Mouse (Mus musculus) ES-Bruce4 (cell line): ENCODE data around the gene Csnk1d. TPM values are rescaled to one million over a fixed set of nuclear protein-coding genes. Genes with fewer than 3 reads are reported as not detected.

Source experiments
- H3K27ac ChIP-seq: 2 replicates; pipeline ENCODE4 v1.5.1; 2012; ENCODE audit warnings: low read length, inconsistent platforms; ENCODE audit not compliant: insufficient read depth
- H3K27me3 ChIP-seq: 2 replicates; pipeline ENCODE4 v1.6.1; 2012; ENCODE audit warnings: mild to moderate bottlenecking, low read length, inconsistent platforms; ENCODE audit not compliant: control insufficient read depth, poor library complexity, insufficient read depth, severe bottlenecking
- H3K36me3 ChIP-seq: 2 replicates; pipeline ENCODE4 v1.6.1; 2012; ENCODE audit warnings: inconsistent platforms, mild to moderate bottlenecking, low read length, moderate library complexity; ENCODE audit not compliant: control insufficient read depth, poor library complexity, insufficient read depth, severe bottlenecking
- H3K4me1 ChIP-seq: one replicate; pipeline ENCODE4 v1.8.1; 2011; ENCODE audit warnings: low read length; ENCODE audit not compliant: control insufficient read depth, insufficient read depth
- H3K4me3 ChIP-seq: 2 replicates; pipeline ENCODE4 v1.5.1; 2011; ENCODE audit warnings: low read depth, mild to moderate bottlenecking, low read length
- H3K9ac ChIP-seq: 2 replicates; pipeline ENCODE4 v1.6.1; 2012; ENCODE audit warnings: low read depth, mild to moderate bottlenecking, inconsistent platforms; ENCODE audit not compliant: poor library complexity, severe bottlenecking
- H3K9me3 ChIP-seq: replicated peaks from 2 replicates; pipeline ENCODE4 v1.6.1; 2012; ENCODE audit warnings: mild to moderate bottlenecking, low read length, inconsistent platforms; ENCODE audit not compliant: control insufficient read depth, poor library complexity, insufficient read depth, severe bottlenecking
- CTCF ChIP-seq: IDR thresholded peaks from one replicate; pipeline ENCODE4 v1.8.1; 2011; ENCODE audit warnings: low read depth, low read length
- EP300 ChIP-seq: IDR thresholded peaks from 2 replicates; pipeline ENCODE4 v1.6.1; 2011; ENCODE audit warnings: low read depth, low read length; ENCODE audit not compliant: insufficient read depth
- POLR2A ChIP-seq: IDR thresholded peaks from one replicate; pipeline ENCODE4 v1.8.1; 2011; ENCODE audit warnings: low read length; ENCODE audit not compliant: insufficient read depth
- polyA plus RNA-seq: library from polyadenylated mRNA; stranded (reverse); fragments of >200 nt; gene quantifications from 2 replicates; pipeline ENCODE4 v1.2.4, GENCODE M21; 2011; ENCODE audit warnings: low read depth; ENCODE audit not compliant: missing spikeins, insufficient read depth, insufficient read length

The Csnk1d gene
- polyA plus RNA-seq, 1 experiment, result 99.3 TPM

DNA sequence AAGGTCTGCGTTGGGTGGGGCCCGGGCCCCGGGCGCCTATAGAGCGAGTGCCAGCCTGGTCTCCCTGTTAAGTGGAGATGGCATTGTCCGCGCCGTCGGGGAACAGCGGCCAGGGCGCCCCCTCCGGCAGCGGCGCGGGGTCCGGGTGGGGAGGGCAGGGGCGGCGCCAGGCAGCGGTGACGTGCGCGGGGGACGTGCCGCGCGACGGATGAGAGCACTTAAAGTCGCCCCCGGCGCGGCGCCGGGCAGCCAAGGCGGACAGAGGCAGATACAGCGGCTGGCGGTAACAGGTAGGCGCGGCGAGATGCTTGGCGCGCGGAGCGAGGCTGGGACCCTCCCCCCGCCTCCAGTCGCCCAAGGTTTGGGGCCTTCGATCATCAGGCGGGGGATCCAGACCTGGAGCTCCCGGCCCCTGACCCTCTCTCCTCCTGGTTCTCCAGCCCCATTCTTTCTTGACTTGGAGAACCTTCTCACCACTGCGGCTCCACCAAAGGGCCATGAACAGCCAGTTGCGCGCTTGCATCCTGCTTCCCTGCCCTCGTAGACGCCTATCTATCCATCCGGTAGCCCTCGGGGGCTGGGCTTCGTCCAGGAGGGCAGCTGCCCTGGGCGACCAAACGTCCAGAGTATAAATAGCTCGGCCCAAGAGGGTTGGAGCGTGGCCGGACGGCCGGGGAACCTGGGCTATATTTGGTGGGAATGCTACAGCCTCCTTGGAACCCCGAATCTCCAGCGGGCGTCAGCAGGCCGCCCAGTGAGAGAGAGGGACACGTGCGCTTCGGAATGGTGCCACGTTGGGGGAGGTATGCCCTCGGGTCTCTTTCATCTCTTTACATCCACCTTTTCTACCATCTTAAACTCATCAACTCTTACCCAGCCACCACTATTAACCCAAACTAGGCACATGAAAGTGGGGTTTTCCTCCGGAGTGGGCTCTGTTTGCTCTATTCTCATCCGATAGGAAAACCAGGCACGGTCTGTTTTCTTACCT lies 42.0 kb downstream of the Csnk1d start:
- Histone ChIP-seq H3K36me3 (no peaks in the 10 kb centered on the region), H3K27me3 (no peaks in the 10 kb centered on the region), H3K4me1 (peaks cover 8% of the 10 kb centered on the region), H3K27ac (no peak overlapping the region), H3K4me3 (peak overlapping the region; percentile 93), H3K9ac (peak overlapping the region; percentile 74), H3K9me3 (no peaks in the 10 kb centered on the region)
- TF ChIP-seq CTCF (no peak), EP300 (0 out of 2 replicates have a peak, but pooled peaks have one; percentile 40), POLR2A (peak; percentile 47)

DNA sequence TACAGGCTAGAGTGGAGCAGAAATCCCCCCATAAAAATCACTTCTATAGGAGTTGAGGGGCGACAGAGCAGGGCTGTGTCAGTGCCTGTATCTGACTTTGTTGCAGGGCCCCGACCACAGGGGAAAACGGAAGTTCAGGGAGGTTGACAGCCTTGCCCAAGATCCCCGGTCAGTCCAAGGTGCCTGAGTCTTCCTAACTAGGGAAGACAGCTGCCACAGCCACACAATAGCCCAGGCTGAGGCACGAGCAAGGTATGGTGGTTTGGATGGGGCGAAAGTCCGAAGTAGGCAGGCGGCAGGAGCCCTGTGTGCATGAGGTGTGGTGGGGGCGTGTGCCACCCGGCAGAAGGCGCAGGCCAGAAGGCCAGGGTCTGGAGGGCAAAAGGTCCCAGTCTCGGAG lies 42.8 kb downstream of the Csnk1d start, which contains the start of gene Slc16a3:
Gene Slc16a3, plus strand, starts transcription at position 153 of the 400 bp plus-strand sequence.
- H3K27ac ChIP-seq, result no peak within 1 kb of the TSS
- H3K27me3 ChIP-seq, result no peaks in the 10 kb centered on the region
- TF ChIP-seq CTCF (no peak), POLR2A (no peak), EP300 (no peak)
- H3K4me3 ChIP-seq, result peak within 1 kb of the TSS; percentile 93
- H3K9me3 ChIP-seq, result no peaks in the 10 kb centered on the region
- peaks cover 5% of the 10 kb centered on the region for H3K4me1 ChIP-seq
- H3K36me3 ChIP-seq, result no peaks in the 10 kb centered on the region
- H3K9ac ChIP-seq, result peak within 1 kb of the TSS; percentile 74

DNA sequence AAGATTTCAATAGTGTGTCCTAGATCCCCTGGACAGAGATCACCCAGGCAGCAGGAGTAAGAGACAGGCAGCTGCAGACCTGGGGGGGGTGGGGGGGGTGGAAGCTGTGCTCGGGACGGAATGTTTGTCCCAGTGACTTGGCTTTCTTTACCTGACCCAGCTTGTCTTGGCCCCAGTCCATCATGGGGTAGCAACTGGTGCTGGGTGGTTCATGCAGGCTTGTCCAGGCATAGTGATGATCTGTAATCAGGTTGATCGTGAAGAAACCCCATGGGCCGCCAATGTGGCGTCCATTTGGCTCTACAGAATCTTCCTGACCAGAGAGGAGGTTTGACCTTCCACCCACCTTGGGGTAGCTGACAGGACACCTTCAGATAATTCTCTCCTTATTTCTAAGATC lies 45.2 kb downstream of the Csnk1d start:
- no peaks in the 10 kb centered on the region for H3K9me3 ChIP-seq
- TF ChIP-seq POLR2A (no peak), EP300 (no peak), CTCF (no peak)
- no peak overlapping the region for H3K4me3 ChIP-seq
- H3K27me3 ChIP-seq, result no peaks in the 10 kb centered on the region
- H3K36me3 ChIP-seq, result no peaks in the 10 kb centered on the region
- H3K4me1 ChIP-seq, result no peaks in the 10 kb centered on the region
- no peak overlapping the region for H3K27ac ChIP-seq
- H3K9ac ChIP-seq, result no peak overlapping the region

- Histone ChIP-seq H3K36me3 (no peaks in the 10 kb centered on the region), H3K4me1 (no peaks in the 10 kb centered on the region), H3K27ac (no peak overlapping the region), H3K27me3 (no peaks in the 10 kb centered on the region), H3K9ac (no peak overlapping the region), H3K9me3 (no peaks in the 10 kb centered on the region), H3K4me3 (no peak overlapping the region)
- no peak for TF ChIP-seq EP300
- no peak for TF ChIP-seq POLR2A
- no peak for TF ChIP-seq CTCF
These were observed 45.9 kb downstream of the Csnk1d start for GRCm38 (mm10) chr11:120945266-120945665.

DNA sequence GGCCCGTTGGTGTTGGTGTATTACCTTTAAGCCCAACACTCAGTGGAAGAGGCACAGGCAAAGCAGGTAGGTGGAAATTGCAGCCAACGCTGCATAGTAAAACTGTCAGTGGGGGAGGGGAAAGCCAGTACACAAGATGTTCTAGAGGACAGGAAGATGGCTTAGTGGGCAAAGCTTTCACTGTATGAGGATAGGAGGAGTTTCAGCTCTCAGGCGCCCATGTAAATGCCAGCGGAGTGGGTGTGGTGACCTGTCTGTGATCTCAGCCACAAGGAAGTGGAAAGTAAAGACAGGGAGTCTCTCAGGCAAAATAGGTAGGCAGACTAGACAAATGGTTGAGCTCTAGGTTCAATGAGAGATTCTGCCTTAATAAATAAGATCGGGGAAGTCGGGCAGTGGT lies 50.2 kb downstream of the Csnk1d start:
- Histone ChIP-seq H3K27ac (no peak overlapping the region), H3K9ac (no peak overlapping the region), H3K4me3 (no peak overlapping the region), H3K27me3 (no peaks in the 10 kb centered on the region), H3K9me3 (no peaks in the 10 kb centered on the region), H3K36me3 (no peaks in the 10 kb centered on the region), H3K4me1 (peaks cover 5% of the 10 kb centered on the region)
- no peak for TF ChIP-seq CTCF

DNA sequence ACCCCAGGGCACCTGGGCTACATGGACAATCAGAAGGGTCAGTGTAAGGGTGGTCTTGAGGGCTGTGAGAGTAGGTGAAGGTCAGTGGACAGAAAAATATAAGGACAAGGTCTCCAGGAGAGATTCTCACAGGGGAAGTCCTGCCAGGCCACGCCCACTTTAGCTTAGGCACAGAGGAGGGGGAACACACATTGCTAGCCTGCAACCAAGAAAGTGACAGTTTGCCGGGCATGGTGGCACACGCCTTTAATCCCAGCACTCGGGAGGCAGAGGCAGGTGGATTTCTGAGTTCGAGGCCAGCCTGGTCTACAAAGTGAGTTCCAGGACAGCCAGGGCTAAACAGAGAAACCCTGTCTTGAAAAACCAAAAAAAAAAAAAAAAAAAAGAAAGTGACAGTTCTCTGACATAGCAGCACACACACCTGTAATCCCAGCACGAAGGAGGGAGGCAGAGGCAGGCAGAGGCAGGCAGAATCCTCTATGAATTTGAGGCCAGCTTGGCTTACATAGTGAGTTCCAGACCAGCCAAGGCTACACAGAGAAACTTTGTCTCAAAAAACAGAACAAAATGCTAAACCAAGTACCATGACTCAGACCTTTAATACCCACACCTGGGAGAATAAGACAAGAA lies 51.3 kb downstream of the Csnk1d start:
- TF ChIP-seq POLR2A (no peak), EP300 (no peak), CTCF (no peak)
- Histone ChIP-seq H3K9ac (no peak overlapping the region), H3K36me3 (no peaks in the 10 kb centered on the region), H3K9me3 (no peaks in the 10 kb centered on the region), H3K4me1 (peaks cover 5% of the 10 kb centered on the region), H3K27ac (no peak overlapping the region), H3K27me3 (no peaks in the 10 kb centered on the region), H3K4me3 (no peak overlapping the region)
